Mouse (Mus musculus) bone marrow, adult 2 months (tissue): ENCODE data around the gene Larp6. TPM values are rescaled to one million over a fixed set of nuclear protein-coding genes. Genes with fewer than 3 reads are reported as not detected.

Experiments used
- H3K27ac ChIP-seq: fragments of 200-500 bp; 2 replicates; pipeline ENCODE4 v1.5.1; 2012; ENCODE audit warnings: low read depth, mild to moderate bottlenecking, control low read depth, inconsistent platforms, low read length; ENCODE audit not compliant: control insufficient read depth, poor library complexity, insufficient read depth
- H3K4me1 ChIP-seq: fragments of 200-500 bp; 2 replicates; pipeline ENCODE4 v1.6.1; 2011; ENCODE audit warnings: low read length; ENCODE audit not compliant: control insufficient read depth, insufficient read depth
- H3K4me3 ChIP-seq: fragments of 200-500 bp; replicated peaks from 2 replicates; pipeline ENCODE3; 2011; ENCODE audit warnings: mild to moderate bottlenecking, low read depth, low read length, control low read depth; ENCODE audit not compliant: control insufficient read depth
- CTCF ChIP-seq: fragments of 200-500 bp; IDR thresholded peaks from 2 replicates; pipeline ENCODE4 v1.5.1; 2011; ENCODE audit warnings: low read length, control low read depth; ENCODE audit not compliant: control insufficient read depth, insufficient read depth
- POLR2A ChIP-seq: fragments of 200-500 bp; IDR thresholded peaks from 2 replicates; pipeline ENCODE4 v1.6.1; 2011; ENCODE audit warnings: low read depth, mild to moderate bottlenecking, control low read depth, low read length, borderline replicate concordance; ENCODE audit not compliant: control insufficient read depth
- WGBS: fragments of 180-500 bp; shearing (Covaris S2); methylation state at CpG from one replicate; pipeline ENCODE4 v1.1.7; 2018; 5-methylcytosine and 5-hydroxymethylcytosine counted together
- polyA plus RNA-seq: library from polyadenylated mRNA; stranded (reverse); fragments of >200 nt; gene quantifications from 2 replicates; pipeline ENCODE4 v1.2.4, GENCODE M21; 2011; ENCODE audit warnings: low replicate concordance; ENCODE audit not compliant: missing spikeins, insufficient read depth, insufficient read length

Larp6 gene
- polyA plus RNA-seq, 1 experiment, result not detected

- no peak overlapping the region for H3K4me3 ChIP-seq
- H3K27ac ChIP-seq, result no peak overlapping the region
- 80% methylated on average over 3 of the region's 3 CpGs for WGBS
- no peaks in the 10 kb centered on the region for H3K4me1 ChIP-seq
- TF ChIP-seq POLR2A (no peak), CTCF (no peak)
Measured at GRCm38 (mm10) chr9:60719687-60720086, 6.9 kb downstream of the Larp6 start.

DNA sequence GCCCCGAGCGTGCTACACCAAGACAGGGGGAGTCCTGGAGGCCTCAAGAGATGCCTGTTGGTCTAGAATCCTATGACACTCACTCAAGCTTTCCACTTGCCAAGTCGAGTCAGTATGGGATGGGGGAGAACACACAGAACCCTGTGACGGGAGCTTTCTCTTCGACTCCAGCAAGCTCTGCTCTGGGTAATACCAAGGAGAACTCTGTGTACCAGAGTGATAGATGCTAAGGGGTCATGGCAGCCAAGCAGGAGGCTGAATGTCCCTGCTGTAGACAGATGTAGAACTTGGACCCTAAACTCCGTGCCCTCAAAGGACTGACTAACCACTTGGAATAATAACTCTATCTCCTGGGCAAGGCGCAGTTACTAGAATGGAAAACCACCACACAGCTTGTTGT lies 12.2 kb downstream of the Larp6 start:
- no peaks in the 10 kb centered on the region for H3K4me1 ChIP-seq
- WGBS, result 83% methylated on average over 7 of the region's 7 CpGs
- no peak for TF ChIP-seq POLR2A
- no peak overlapping the region for H3K27ac ChIP-seq
- H3K4me3 ChIP-seq, result no peak overlapping the region

DNA sequence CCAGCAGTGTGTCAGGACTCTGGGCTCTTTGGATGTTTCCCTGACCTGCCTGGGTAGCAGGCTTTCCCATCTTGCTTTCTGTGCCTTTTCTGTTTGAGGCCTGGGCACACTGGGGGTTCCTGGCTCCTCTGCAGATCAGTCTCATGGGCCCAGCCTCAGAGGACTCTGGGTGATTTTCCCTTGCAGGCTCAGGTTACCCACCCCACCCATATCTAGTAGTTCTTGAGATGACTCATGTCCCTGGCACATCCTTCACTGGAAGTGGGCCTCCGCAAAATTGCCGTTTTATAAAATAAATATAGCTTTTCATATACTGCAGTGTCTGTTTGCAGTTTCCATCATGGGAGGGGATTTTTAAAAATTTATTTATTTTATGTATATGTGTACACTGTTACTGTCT lies 21.5 kb downstream of the Larp6 start:
- TF ChIP-seq POLR2A, result no peak
- no peak for TF ChIP-seq CTCF
- Histone ChIP-seq H3K4me3 (no peak overlapping the region), H3K4me1 (no peaks in the 10 kb centered on the region), H3K27ac (no peak overlapping the region)
- WGBS, result 86% methylated on average over 2 of the region's 2 CpGs

DNA sequence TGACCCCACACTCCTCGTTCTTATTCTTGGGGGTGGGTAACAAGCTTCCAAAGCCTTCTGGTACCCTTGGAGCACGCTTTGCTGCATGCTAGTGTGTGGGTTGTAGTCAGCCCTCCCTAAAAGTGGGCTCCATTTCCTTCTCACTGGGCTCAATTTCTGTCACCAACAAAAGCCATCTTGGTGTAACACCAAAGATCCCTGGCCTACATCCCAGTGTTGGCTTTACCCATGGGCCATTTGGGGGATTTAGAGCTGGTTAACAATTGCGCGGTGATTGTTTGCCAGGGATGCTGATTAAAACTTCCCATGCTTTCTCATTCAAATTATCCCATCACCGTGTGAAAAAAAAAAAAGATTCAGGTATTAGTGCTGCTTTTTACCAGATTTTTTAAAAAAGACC lies 26.3 kb downstream of the Larp6 start:
- 83% methylated on average over 5 of the region's 5 CpGs for WGBS
- no peak overlapping the region for H3K4me3 ChIP-seq
- no peak for TF ChIP-seq CTCF
- TF ChIP-seq POLR2A, result no peak
- no peak overlapping the region for H3K27ac ChIP-seq
- H3K4me1 ChIP-seq, result no peaks in the 10 kb centered on the region

GRCm38 (mm10) chr9:60741436-60741835 lies 28.6 kb downstream of the Larp6 start:
- WGBS, result 37% methylated on average over 10 of the region's 10 CpGs
- Histone ChIP-seq H3K4me3 (no peak overlapping the region), H3K27ac (no peak overlapping the region), H3K4me1 (no peaks in the 10 kb centered on the region)
- TF ChIP-seq POLR2A (no peak), CTCF (no peak)

DNA sequence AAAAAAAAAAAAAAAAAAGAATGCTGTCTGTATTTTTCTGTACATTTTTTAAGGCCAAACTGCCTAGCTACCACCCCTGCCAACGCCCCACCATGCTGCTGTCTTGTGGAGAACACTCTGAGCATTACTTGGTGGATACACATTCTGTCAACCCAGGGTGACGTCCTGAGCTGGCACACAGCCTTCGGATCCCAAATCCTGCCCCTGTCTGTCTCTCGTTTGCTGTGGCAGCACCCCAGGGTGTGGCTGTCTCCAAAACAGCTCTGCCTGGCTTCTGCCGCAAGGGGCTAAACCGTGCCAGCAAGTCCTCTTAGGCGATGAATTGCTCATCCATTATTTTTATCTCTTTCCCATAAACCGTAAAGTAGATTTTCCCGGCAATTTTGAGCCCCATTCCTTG lies 29.7 kb downstream of the Larp6 start:
- Histone ChIP-seq H3K4me3 (no peak overlapping the region), H3K4me1 (no peaks in the 10 kb centered on the region), H3K27ac (no peak overlapping the region)
- WGBS, result 76% methylated on average over 9 of the region's 9 CpGs
- TF ChIP-seq CTCF, result no peak
- TF ChIP-seq POLR2A, result no peak

DNA sequence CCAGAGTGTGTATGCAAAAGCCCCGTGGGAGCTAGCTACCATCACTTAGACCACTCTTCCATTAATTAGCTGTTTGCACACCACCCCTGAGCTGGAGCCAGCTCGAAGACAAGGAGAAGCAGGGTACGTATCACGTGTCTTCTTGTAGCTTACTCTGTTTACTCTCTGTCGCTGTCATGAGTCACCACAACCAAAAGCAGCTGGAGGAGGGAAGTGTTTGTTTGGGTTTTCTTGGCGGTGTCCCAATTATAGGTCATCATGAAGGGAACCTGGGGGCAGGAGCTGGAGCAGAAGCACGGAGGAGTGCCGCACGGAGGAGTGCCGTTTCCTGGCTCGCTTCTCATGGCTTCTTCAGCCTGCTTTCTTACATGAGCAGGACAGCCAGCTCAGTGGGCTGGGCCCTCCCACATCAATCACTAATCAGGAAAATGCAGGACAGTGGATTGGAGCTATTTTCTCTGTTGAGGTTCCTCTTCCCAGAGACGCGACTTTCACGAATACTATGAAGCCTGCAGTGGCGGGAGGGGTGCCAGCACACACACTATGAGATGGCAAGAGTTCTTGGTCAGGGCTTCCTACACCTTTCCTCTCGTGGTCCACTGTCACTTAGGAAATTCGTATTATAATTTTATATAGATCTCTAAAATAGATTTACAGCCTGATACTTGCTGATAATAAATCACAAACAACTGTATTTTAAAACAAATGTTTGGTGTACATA lies 30.6 kb downstream of the Larp6 start:
- no peak for TF ChIP-seq POLR2A
- no peak for TF ChIP-seq CTCF
- Histone ChIP-seq H3K4me1 (no peaks in the 10 kb centered on the region), H3K27ac (no peak overlapping the region), H3K4me3 (no peak overlapping the region)
- WGBS, result 7% methylated on average over 17 of the region's 17 CpGs

DNA sequence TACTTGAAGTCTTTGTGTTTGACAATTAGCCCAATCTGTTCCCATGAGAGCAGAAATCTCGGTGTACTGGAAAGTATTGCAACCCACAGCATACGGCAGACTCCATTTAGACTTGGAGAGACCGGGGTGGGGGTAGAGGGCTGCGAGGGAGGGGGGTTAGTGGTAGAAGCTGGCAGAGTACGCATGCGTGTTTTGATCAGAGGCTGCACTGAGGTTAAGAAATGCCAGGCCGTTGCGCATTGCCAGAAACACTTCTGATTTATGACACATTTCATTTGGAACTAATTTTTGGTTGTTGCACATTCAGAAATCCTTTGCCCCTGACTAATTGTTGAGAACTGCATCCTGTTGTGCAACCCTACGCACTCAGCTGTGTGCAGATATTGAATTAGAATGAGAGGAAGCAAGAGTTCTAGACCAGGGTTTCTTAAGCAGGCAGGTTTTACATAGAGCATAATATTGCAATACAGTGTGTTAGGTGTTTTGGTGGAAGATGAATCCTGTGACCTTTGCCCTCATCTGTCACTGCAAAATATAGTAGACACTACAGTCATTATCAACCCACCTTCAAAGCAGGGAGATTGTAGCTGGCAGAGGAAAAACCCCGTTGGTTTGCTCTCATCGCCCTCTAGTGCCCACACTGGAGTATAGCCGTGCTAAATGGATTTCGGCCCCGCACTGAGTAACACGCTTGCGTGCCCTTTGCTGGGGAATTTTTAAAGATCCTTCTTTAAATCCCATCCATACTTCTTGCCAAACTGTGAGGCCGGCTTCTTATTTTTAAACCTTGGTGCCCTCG lies 31.6 kb downstream of the Larp6 start:
- 14% methylated on average over 18 of the region's 18 CpGs for WGBS
- no peak overlapping the region for H3K27ac ChIP-seq
- no peak overlapping the region for H3K4me3 ChIP-seq

More for the DNA sequence above, 31.6 kb downstream of the Larp6 start:
- no peaks in the 10 kb centered on the region for H3K4me1 ChIP-seq
- TF ChIP-seq CTCF, result peak; percentile 70
- no peak for TF ChIP-seq POLR2A
